Mouse (Mus musculus): ENCODE results near the gene Usp17le. TPM values are rescaled to one million over a fixed set of nuclear protein-coding genes. Genes with fewer than 3 reads are reported as not detected.
"Not testable (repeated sequence)": the region's sequence is repeated elsewhere in the genome, so short reads cannot be mapped to it uniquely, and the experiment has no call there.

Usp17le gene
- not detected in 2 replicates for polyA plus RNA-seq (2014; fragmentation: Nextera tagmentation; extraction: Ambion mirVana)

- not testable (repeated sequence) for H3K36me3 ChIP-seq (ENCODE audit: control insufficient read depth, insufficient read depth, low read length); H3K9ac ChIP-seq (replicated peaks; ENCODE audit: low read depth, low read length); H3K4me3 ChIP-seq (ENCODE audit: low read depth, low read length); H3K9me3 ChIP-seq (ENCODE audit: control insufficient read depth, low read depth, low read length); H3K27ac ChIP-seq (ENCODE audit: low read length); H3K4me2 ChIP-seq (replicated peaks; ENCODE audit: low read depth, low read length); H3K27me3 ChIP-seq (ENCODE audit: control insufficient read depth, insufficient read depth, low read length); H3K4me1 ChIP-seq (ENCODE audit: control insufficient read depth, insufficient read depth, low read length); ATAC-seq (ENCODE audit: insufficient number of reproducible peaks, insufficient read depth, low FRiP score, low read depth)
- 74% methylated on average over 2 of the region's 2 CpGs for WGBS
Measured at GRCm38 (mm10) chr7:104777370-104777769, at the start of gene Usp17le. TSS of gene Usp17le (minus strand) at chr7:104777470.

GRCm38 (mm10) chr7:104810335-104810734, 33.1 kb upstream of the Usp17le start:
- not testable (repeated sequence) for ATAC-seq (ENCODE audit: insufficient number of reproducible peaks, insufficient read depth, low FRiP score, low read depth); H3K27ac ChIP-seq (ENCODE audit: low read length); H3K27me3 ChIP-seq (ENCODE audit: control insufficient read depth, insufficient read depth, low read length); H3K36me3 ChIP-seq (ENCODE audit: control insufficient read depth, insufficient read depth, low read length); H3K4me3 ChIP-seq (ENCODE audit: low read depth, low read length); H3K9ac ChIP-seq (replicated peaks; ENCODE audit: low read depth, low read length); H3K4me1 ChIP-seq (ENCODE audit: control insufficient read depth, insufficient read depth, low read length); H3K9me3 ChIP-seq (ENCODE audit: control insufficient read depth, low read depth, low read length); H3K4me2 ChIP-seq (replicated peaks; ENCODE audit: low read depth, low read length)
- 76% methylated on average over 8 of the region's 8 CpGs for WGBS

- Histone ChIP-seq H3K4me2 (replicated peaks; ENCODE audit: low read depth, low read length) (no peak overlapping the region), H3K4me1 (ENCODE audit: control insufficient read depth, insufficient read depth, low read length) (no peaks in the 10 kb centered on the region), H3K27me3 (ENCODE audit: control insufficient read depth, insufficient read depth, low read length) (no peaks in the 10 kb centered on the region), H3K9ac (replicated peaks; ENCODE audit: low read depth, low read length) (no peak overlapping the region), H3K9me3 (ENCODE audit: control insufficient read depth, low read depth, low read length) (no peaks in the 10 kb centered on the region), H3K4me3 (ENCODE audit: low read depth, low read length) (no peak overlapping the region), H3K27ac (ENCODE audit: low read length) (no peak overlapping the region), H3K36me3 (ENCODE audit: control insufficient read depth, insufficient read depth, low read length) (no peaks in the 10 kb centered on the region)
- ATAC-seq (ENCODE audit: insufficient number of reproducible peaks, insufficient read depth, low FRiP score, low read depth): no peak
- WGBS: 64% methylated on average over 1 of the region's 1 CpGs
Measured at GRCm38 (mm10) chr7:104790796-104791195, 13.5 kb upstream of the Usp17le start.

Other genes starting within 250 kb of the Usp17le start
- not detected in 2 replicates for gene Olfr651, start 227.3 kb downstream of the Usp17le start, polyA plus RNA-seq (2014; fragmentation: Nextera tagmentation; extraction: Ambion mirVana)
- not detected in 2 replicates for gene Olfr652, start 216.6 kb downstream of the Usp17le start, polyA plus RNA-seq (2014; fragmentation: Nextera tagmentation; extraction: Ambion mirVana)
- not detected in 2 replicates for gene Olfr653, start 200.2 kb downstream of the Usp17le start, polyA plus RNA-seq (2014; fragmentation: Nextera tagmentation; extraction: Ambion mirVana)
- not detected in 2 replicates for gene Olfr654, start 190.4 kb downstream of the Usp17le start, polyA plus RNA-seq (2014; fragmentation: Nextera tagmentation; extraction: Ambion mirVana)
- gene Olfr655, start 175.7 kb downstream of the Usp17le start, polyA plus RNA-seq (2014; fragmentation: Nextera tagmentation; extraction: Ambion mirVana): not detected in 2 replicates
- not detected in 2 replicates for gene Olfr656, start 163.5 kb downstream of the Usp17le start, polyA plus RNA-seq (2014; fragmentation: Nextera tagmentation; extraction: Ambion mirVana)
- gene Olfr657, start 152.7 kb downstream of the Usp17le start, polyA plus RNA-seq (2014; fragmentation: Nextera tagmentation; extraction: Ambion mirVana): not detected in 2 replicates
- not detected in 2 replicates for gene Olfr658, start 130.2 kb downstream of the Usp17le start, polyA plus RNA-seq (2014; fragmentation: Nextera tagmentation; extraction: Ambion mirVana)
- gene Olfr659, start 110.7 kb downstream of the Usp17le start, polyA plus RNA-seq (2014; fragmentation: Nextera tagmentation; extraction: Ambion mirVana): not detected in 2 replicates
- not detected in 2 replicates for gene Olfr661, start 91.0 kb downstream of the Usp17le start, polyA plus RNA-seq (2014; fragmentation: Nextera tagmentation; extraction: Ambion mirVana)
- gene Usp17lb, start 65.1 kb upstream of the Usp17le start, polyA plus RNA-seq (2014; fragmentation: Nextera tagmentation; extraction: Ambion mirVana): not detected in 2 replicates
- gene Usp17la, start 79.5 kb upstream of the Usp17le start, polyA plus RNA-seq (2014; fragmentation: Nextera tagmentation; extraction: Ambion mirVana): not detected in 2 replicates
- not detected in 2 replicates for gene Olfr665, start 100.6 kb upstream of the Usp17le start, polyA plus RNA-seq (2014; fragmentation: Nextera tagmentation; extraction: Ambion mirVana)
- not detected in 2 replicates for gene Olfr666, start 118.5 kb upstream of the Usp17le start, polyA plus RNA-seq (2014; fragmentation: Nextera tagmentation; extraction: Ambion mirVana)
- gene Olfr667, start 144.0 kb upstream of the Usp17le start, polyA plus RNA-seq (2014; fragmentation: Nextera tagmentation; extraction: Ambion mirVana): not detected in 2 replicates
- gene Olfr668, start 150.6 kb upstream of the Usp17le start, polyA plus RNA-seq (2014; fragmentation: Nextera tagmentation; extraction: Ambion mirVana): not detected in 2 replicates
- gene Olfr669, start 156.8 kb upstream of the Usp17le start, polyA plus RNA-seq (2014; fragmentation: Nextera tagmentation; extraction: Ambion mirVana): not detected in 2 replicates
- gene Olfr670, start 185.2 kb upstream of the Usp17le start, polyA plus RNA-seq (2014; fragmentation: Nextera tagmentation; extraction: Ambion mirVana): not detected in 2 replicates
- gene Olfr671, start 201.7 kb upstream of the Usp17le start, polyA plus RNA-seq (2014; fragmentation: Nextera tagmentation; extraction: Ambion mirVana): not detected in 2 replicates
- not detected in 2 replicates for gene Olfr672, start 224.6 kb upstream of the Usp17le start, polyA plus RNA-seq (2014; fragmentation: Nextera tagmentation; extraction: Ambion mirVana)